Mouse (Mus musculus): Measurements from ENCODE around the gene Rfx5. TPM values are rescaled to one million over a fixed set of nuclear protein-coding genes. Genes with fewer than 3 reads are reported as not detected.

Gene Rfx5
- total RNA-seq, 2 experiments from 2014 or later: 23.9 to 24.6 TPM

- no peak overlapping the region for H3K27ac ChIP-seq
- TF ChIP-seq CTCF (conservative IDR thresholded peaks at IDR 0.05): no peak
- DNase-seq (ENCODE audit: low spot score in 2 of 2): no peak
- no peak overlapping the region for H3K4me3 ChIP-seq
These were observed 4.4 kb downstream of the Rfx5 start for GRCm38 (mm10) chr3:94958295-94958694.

DNA sequence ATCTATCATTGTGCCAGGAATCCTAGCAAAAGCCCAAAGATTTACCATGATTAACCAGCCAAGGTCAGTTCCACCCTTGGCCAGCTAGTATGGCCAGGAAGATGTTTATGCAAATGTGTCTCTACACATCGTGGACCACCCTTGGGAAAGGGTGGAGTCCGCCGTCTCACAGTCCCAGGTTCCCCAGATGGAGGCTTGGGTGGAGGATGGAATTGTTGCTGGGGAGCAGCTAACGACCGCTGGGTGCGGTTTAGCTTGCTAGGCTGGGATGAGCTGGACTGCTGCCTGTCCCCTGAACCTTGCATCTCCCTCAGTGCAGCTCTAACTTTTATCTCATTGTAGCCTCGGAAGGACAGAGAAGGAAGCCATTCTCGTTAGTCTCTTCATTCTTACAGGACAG lies 6.0 kb downstream of the Rfx5 start:
- TF ChIP-seq CTCF (conservative IDR thresholded peaks at IDR 0.05): no peak
- Histone ChIP-seq H3K4me3 (no peak overlapping the region), H3K27ac (no peak overlapping the region)
- no peak for DNase-seq (ENCODE audit: low spot score in 2 of 2)

GRCm38 (mm10) chr3:94960322-94960721 lies 6.4 kb downstream of the Rfx5 start:
- H3K4me3 ChIP-seq: no peak overlapping the region
- no peak overlapping the region for H3K27ac ChIP-seq
- no peak for TF ChIP-seq CTCF (conservative IDR thresholded peaks at IDR 0.05)
- no peak for DNase-seq (ENCODE audit: low spot score in 2 of 2)

DNA sequence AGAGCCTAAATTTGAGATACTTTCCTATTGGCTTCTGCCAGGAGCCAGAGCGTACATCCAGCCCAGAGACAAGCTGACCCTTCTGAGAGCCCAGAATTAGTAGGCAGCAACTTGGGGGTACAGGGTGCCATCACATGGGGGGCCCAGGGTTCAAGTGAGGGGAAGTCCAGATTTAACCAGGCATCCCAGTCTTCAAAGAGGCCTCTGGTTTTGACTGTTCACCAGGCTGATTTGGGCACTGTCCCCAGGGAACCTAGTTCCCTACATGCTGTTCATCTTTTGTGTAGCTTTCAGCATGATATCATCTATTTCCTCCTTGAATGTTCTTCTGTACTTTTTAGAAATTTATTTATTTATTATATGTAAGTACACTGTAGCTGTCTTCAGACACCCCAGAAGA lies 11.1 kb downstream of the Rfx5 start:
- no peak overlapping the region for H3K4me3 ChIP-seq
- no peak overlapping the region for H3K27ac ChIP-seq
- TF ChIP-seq CTCF (conservative IDR thresholded peaks at IDR 0.05): no peak
- no peak for DNase-seq (ENCODE audit: low spot score in 2 of 2)

DNA sequence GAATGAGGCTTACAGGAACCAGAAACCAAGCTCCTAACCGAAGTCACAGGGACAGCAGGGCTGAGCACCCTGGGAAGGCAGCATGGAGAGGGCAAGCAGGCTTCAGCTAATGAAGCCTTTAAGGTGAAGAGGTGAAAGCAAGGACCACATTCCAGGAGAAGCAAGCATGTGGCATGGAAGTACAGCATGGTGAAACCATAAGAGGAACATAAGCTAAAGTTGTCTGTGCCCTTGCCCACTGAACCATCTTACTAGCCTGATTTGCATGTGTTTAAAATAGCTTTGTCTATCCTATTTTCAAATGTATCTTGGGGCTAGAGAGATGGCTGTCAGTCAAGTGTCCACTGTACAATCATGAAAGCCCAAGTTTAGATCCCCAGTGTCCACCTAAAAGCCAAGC lies 12.0 kb downstream of the Rfx5 start:
- DNase-seq (ENCODE audit: low spot score in 2 of 2): no peak
- TF ChIP-seq CTCF (conservative IDR thresholded peaks at IDR 0.05): no peak

DNA sequence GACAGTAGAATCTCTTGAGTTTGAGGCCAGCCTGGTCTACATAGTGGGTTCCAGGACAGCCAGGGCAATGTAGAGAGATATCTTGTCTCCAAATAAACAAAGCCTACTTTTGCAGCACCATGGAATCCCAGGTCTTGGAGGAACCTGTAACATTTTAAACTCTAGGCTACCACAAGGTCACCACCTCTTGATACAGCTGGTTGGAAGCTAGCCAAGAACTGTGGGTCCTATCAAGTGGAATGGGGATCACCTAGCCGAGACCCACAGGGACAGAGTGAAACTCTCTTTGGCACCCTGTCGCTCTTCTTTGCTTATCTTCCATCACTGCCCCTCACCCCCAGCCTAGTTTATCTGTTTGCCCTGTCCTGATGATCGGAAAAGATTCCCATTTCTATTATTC lies 18.7 kb downstream of the Rfx5 start:
- no peak for TF ChIP-seq CTCF (conservative IDR thresholded peaks at IDR 0.05)
- Histone ChIP-seq H3K4me3 (no peak overlapping the region), H3K27ac (no peak overlapping the region)
- no peak for DNase-seq (ENCODE audit: low spot score in 2 of 2)

More for the DNA sequence above, 12.0 kb downstream of the Rfx5 start:
- no peak overlapping the region for H3K27ac ChIP-seq
- no peak overlapping the region for H3K4me3 ChIP-seq

- H3K27ac ChIP-seq: no peak overlapping the region
- no peak for DNase-seq (ENCODE audit: low spot score in 2 of 2)
- H3K4me3 ChIP-seq: no peak overlapping the region; the same call in 1 of the 2 replicates
- no peak for TF ChIP-seq CTCF (conservative IDR thresholded peaks at IDR 0.05)
These were observed 19.7 kb downstream of the Rfx5 start for GRCm38 (mm10) chr3:94973620-94974019.

DNA sequence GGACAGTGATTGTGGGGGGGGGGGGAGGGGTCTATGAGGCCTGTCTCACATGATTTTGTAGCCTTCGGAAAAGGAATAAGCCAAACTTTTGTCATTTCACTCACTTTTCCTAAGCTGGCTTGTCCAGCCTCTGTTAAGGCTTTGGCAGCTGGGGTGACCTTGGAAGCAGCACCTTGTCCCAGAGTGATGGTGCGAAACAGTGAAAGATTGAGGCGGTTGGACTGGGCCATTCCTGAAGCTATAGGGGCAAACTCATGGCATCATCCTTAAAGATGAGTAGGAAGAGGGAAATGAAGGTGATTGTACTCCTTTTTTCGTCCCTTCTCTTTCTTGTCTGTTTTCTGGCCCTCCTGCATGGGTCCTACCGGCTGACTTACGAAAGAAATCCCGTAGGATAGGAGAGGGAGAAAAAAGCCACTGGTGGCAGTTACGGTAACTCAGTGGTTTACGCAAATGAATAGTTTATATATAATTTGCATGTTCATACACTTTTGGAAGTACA lies 20.2 kb downstream of the Rfx5 start:
- TF ChIP-seq CTCF (conservative IDR thresholded peaks at IDR 0.05): no peak
- H3K4me3 ChIP-seq: peak overlapping the region; percentile 91
- DNase-seq (ENCODE audit: low spot score in 2 of 2): no peak
- peak overlapping the region; percentile 99 for H3K27ac ChIP-seq

DNA sequence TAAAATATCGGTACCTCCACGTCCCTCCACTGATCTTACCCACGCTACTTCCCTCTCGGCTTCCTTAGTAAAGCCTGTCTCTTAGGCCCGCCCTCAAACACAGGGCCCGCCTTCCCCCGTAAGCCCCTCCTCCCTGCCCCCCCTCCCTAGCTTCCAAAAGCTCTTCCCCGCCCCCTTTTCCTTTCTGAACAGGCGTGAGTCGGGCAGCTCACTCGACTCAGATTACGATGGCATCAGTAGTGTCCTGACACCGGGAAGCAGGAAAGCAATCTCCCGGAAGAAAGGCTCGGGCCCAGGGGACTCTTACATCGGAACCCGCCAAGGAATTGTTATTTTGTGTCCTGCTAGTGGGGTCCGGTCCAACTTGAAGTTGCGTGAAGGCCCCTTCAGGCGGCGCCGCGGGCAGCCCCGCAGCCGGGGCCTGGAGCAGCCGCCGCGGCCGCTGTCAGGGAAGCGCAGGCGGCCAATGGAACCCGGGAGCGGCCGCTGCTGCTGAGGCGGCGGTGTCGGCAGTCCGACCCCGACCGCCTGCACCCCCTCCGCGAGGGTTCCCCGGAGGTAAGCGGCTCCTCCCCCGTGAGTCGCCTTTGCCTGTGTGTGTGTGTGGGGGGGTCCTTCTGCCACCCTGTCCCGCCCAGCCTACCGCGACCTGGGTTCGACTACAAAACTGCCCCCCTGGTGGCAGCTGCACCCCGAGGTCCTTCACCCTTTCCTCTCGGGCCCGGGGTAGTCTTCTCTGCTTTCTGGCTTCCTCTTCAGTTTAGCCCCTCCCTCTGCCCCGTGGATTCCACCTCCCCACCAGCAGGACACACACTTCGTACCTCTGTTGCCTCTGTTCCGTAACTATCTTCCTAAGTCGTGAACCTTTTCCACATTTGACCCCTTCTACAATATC lies 20.9 kb downstream of the Rfx5 start, which contains the start of gene Pi4kb:
TSS of gene Pi4kb (plus strand) at position 204 of the 895 bp plus-strand sequence.
- H3K4me3 ChIP-seq: peak within 1 kb of the TSS; percentile 91

DNA sequence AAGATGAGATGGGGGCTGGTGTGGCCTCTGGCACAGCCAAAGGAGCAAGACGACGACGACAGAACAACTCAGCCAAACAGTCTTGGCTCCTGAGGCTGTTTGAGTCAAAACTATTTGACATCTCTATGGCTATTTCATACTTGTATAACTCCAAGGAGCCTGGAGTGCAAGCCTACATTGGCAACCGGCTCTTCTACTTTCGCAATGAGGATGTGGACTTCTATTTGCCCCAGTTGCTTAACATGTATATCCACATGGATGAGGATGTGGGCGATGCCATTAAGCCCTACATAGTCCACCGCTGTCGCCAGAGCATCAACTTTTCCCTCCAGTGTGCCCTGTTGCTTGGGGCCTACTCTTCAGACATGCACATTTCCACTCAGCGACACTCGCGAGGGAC lies 30.4 kb downstream of the Rfx5 start:
- H3K4me3 ChIP-seq: no peak overlapping the region
- no peak for DNase-seq (ENCODE audit: low spot score in 2 of 2)
- no peak for TF ChIP-seq CTCF (conservative IDR thresholded peaks at IDR 0.05)
- H3K27ac ChIP-seq: no peak overlapping the region

More for the DNA sequence above, 20.9 kb downstream of the Rfx5 start, which contains the start of gene Pi4kb:
- peak within 1 kb of the TSS; percentile 99 for H3K27ac ChIP-seq
- peak; percentile 71 to 77 for DNase-seq (ENCODE audit: low spot score in 2 of 2)
- peak; percentile 56 for TF ChIP-seq CTCF (conservative IDR thresholded peaks at IDR 0.05)

DNA sequence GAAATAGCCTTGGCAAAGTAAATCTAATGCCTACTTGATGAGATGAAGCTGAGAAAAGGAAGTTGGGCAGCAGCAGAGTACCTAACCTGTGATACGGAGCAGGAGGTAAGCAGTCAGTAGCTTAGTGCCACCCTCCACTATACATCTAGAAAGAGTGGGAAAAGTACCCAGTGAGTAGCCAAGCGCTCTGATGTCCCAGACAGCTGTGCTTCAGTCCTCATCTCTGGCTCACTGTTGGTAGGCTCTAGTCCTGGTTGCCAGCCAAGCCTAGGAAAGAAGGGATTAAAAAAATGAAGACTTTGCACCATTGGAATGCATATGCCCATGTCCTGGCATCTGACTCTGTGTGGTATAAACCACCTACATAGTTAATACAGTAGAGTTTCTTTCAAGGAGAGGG lies 31.6 kb downstream of the Rfx5 start:
- no peak for TF ChIP-seq CTCF (conservative IDR thresholded peaks at IDR 0.05)
- DNase-seq (ENCODE audit: low spot score in 2 of 2): no peak
- Histone ChIP-seq H3K27ac (no peak overlapping the region), H3K4me3 (no peak overlapping the region)

DNA sequence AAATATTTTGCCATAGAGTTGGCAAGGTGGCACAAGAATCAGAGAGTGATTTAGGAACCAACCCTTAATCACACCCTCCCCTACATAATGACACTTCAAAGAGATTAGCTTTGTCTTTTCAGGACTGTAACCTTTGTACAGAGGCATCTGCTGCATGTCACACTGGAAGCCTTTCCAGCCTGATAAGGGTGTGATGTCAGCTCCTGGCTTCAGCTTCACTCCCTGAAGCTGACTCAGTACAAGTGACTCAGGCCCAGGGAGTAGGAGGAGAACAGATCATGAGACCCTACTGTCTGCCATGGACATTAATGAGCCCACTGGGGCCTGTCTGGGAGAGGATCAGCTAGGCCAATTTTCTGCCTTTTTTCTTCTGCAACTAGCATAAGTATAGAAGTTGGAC lies 33.7 kb downstream of the Rfx5 start:
- TF ChIP-seq CTCF (conservative IDR thresholded peaks at IDR 0.05): no peak
- no peak for DNase-seq (ENCODE audit: low spot score in 2 of 2)
- Histone ChIP-seq H3K27ac (no peak overlapping the region), H3K4me3 (no peak overlapping the region)

DNA sequence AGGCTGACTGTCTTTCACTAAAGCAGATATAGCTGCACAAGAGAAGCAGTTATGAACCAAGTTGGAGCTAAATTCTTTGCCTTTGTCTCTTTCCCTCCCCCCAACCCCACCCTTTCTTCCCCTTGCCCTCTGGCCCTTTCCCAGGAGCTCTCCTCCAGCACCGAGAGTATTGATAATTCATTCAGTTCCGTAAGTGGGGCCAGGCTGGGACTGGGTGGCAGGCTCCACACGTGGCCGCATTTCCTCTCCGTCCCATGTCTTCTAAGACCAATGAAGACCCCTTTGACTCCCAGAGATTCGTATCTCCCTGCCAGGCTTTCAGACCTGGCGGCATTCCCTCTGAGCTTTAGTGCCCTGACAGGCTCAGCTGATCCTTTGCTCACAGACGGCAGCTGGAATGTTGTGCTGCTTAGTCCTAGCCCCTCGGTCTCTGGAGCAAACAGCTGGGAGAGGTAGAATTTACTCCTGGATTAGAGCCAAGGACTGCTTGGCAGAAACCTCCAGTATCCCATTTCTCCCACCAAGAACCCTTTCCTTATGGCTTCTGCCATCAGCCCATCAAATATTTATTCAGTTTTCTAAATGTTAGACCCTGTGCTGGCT lies 35.4 kb downstream of the Rfx5 start:
- Histone ChIP-seq H3K27ac (no peak overlapping the region), H3K4me3 (no peak overlapping the region)
- DNase-seq (ENCODE audit: low spot score in 2 of 2): no peak
- TF ChIP-seq CTCF (conservative IDR thresholded peaks at IDR 0.05): no peak

All from layer of hippocampus, adult 2 months (tissue).